Mouse (Mus musculus) spleen, postnatal 10 days (tissue): ENCODE results near the gene Cmss1.

Source experiments
- DNase-seq, 2 experiments: peaks; one replicate each; pipeline ENCODE4 v3.0.0; 2021 to 2022; ENCODE audit warnings: low spot score in 2 of 2

Gene Cmss1

GRCm38 (mm10) chr16:57558258-57558657 lies 48.4 kb downstream of the Cmss1 start:
- DNase-seq, result no peak

GRCm38 (mm10) chr16:57556244-57556643 lies 50.4 kb downstream of the Cmss1 start:
- DNase-seq, result no peak

- no peak for DNase-seq
Observed at GRCm38 (mm10) chr16:57555667-57556066, 51.0 kb downstream of the Cmss1 start.

DNA sequence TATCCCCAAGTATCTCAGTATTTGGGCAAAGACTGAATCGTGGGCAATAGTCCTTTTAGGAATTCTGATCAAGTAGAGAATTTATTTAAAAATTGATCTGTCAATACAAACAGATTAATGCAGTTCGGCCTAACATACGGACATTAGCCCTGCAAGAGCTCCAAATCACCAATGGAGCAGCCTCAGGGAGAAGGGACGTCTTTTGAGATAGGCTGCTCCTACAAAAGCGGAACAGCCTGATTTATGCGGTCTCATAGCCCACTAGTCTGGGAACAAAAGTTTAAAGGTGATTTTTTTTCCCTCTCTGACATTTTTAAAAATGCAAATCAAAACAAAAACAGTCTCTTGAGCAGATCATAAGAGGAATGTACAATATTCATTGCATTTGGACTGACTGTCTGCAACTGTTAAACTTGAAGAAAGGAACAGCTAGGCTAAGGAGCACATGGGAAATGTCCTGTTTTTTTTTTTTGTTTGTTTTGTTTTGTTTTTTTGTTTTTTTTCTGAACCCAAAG lies 51.7 kb downstream of the Cmss1 start:
- no peak for DNase-seq

GRCm38 (mm10) chr16:57553235-57553634 lies 53.4 kb downstream of the Cmss1 start:
- no peak for DNase-seq

GRCm38 (mm10) chr16:57552709-57553108 lies 54.0 kb downstream of the Cmss1 start:
- no peak for DNase-seq

DNA sequence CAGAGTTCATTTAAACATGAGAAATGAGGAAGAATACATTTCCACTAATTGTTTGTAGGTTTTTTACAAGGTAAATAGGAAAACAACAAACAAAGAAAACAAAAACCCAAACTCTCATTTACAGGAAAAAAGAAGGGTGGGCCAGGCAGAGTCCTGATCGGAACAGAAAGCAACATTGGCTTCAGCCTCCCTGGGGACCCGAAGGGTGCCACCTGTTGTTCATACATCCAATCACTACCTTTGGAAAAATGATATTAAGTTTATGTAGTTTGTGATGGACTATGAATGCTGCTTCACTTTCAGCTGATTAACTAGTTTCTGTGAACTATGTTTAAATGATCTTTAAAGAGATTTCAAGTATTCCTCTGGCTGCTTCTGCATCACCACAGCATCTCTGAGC lies 55.0 kb downstream of the Cmss1 start:
- DNase-seq, result no peak

GRCm38 (mm10) chr16:57550817-57551216 lies 55.8 kb downstream of the Cmss1 start:
- DNase-seq, result no peak

DNA sequence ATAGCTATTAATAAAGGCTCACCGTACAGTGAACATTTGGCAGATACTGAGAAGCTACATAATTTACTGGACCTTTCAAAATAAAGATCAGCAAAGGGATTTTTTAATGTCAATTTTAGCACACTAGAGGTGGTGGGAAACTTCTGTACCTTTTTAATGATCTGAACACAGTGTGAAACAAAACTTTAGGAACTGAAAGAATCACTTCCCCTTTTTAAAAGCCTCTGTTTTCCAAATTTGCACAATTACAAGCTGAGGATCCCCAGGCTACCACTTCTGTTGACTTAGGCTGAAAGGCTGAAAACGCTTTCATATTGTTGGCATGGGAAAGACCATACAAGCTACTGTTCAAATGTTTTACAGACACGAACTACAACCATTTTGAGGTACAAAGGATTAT lies 56.6 kb downstream of the Cmss1 start:
- DNase-seq, result no peak

- peak; percentile 54 to 71 for DNase-seq
Observed at GRCm38 (mm10) chr16:57549061-57550037, 57.3 kb downstream of the Cmss1 start.

- no peak for DNase-seq
Observed at GRCm38 (mm10) chr16:57548608-57549007, 58.1 kb downstream of the Cmss1 start.

- no peak for DNase-seq
Observed at GRCm38 (mm10) chr16:57546355-57546754, 60.3 kb downstream of the Cmss1 start.

GRCm38 (mm10) chr16:57544441-57544840 lies 62.2 kb downstream of the Cmss1 start:
- DNase-seq, result no peak

- DNase-seq, result no peak
Observed at GRCm38 (mm10) chr16:57543243-57543642, 63.4 kb downstream of the Cmss1 start.

DNA sequence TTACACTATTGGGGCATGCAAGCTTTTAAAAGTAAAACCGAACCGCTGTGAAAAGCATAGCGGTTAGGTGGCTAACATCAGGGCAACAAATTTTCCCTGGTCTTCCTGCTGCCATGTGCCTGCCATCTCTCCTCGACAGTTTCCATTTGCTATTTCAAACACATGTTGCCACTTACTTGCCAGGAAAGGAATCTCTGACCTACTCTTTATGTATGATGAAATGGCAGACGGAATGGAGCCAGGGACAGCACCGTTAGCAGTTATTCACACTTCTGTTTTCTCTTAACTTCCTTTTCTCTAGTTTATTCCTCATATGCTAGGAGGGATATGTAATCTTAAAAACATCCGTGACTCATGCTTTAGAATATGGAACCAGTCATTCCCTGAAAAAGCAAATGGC lies 70.2 kb downstream of the Cmss1 start:
- DNase-seq, result no peak

- DNase-seq, result no peak
Observed at GRCm38 (mm10) chr16:57534811-57535210, 71.9 kb downstream of the Cmss1 start.

DNA sequence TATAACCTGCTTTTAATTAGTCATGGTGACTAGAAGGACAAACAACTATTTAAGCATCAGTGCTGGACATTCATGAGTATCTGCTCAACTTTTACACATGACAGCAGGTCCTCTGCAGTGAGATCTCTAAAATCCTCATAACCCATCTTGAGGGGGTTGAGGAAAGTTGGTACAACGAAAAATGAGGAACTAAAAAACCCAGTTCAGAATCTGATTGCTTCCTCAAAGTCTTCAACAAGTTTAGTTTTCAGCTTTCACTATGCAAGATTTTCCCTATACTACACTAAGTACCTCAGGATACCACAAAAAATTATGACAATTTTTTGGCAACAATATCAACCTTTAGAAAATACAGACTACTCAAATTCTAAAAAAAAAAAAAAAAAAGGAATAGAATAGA lies 72.3 kb downstream of the Cmss1 start:
- DNase-seq, result no peak

GRCm38 (mm10) chr16:57532081-57532493 lies 74.6 kb downstream of the Cmss1 start:
- DNase-seq, result no peak

DNA sequence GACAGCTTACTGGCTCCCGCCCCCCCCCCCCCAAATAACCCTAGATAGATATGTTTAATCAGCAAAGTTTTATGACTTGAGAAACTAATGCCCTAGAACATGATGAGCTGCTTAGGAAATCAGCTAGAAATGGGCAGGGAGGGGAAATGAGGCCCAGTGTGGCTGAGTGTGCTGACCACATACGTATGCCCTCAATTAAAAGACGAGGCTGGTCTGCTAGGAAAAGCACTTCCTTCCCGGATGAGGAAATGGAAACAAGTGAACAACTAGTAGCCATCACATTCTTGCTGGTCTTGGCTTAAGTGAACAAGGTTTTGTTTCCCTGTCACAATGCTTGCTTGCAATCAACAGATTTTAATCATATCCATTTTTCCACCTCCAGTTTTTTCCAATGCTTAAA lies 76.1 kb downstream of the Cmss1 start:
- DNase-seq, result no peak

DNA sequence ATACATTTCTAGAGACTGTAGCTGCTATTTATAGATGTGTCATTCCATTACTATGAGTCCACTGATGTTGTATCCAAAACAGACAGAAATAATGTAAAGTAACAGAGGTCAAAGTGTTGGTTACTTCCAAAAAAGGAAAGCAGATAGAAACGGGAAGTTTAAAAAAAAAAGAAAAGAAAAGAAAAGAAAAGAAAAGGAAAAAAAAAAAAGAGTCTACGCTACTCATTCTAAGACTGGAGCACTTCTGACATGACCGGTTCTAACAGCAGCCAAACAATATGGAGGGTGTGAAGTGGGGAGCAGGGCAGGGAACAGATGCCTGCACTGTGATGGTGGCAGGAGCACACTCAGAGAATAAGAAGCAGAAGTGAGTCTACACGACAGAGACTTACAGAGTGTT lies 78.2 kb downstream of the Cmss1 start:
- DNase-seq, result no peak

- DNase-seq, result no peak
Observed at GRCm38 (mm10) chr16:57526893-57527292, 79.8 kb downstream of the Cmss1 start.

- no peak for DNase-seq
Observed at GRCm38 (mm10) chr16:57525476-57525875, 81.2 kb downstream of the Cmss1 start.

GRCm38 (mm10) chr16:57525046-57525445 lies 81.6 kb downstream of the Cmss1 start:
- no peak for DNase-seq
